Mouse (Mus musculus) midbrain, postnatal 0 days (tissue): ENCODE measurements around the gene Plekho2. TPM values are rescaled to one million over a fixed set of nuclear protein-coding genes. Genes with fewer than 3 reads are reported as not detected.

Experiments
- ATAC-seq: fragments of 200-750 bp; cut with Nextera tagmentation; 2 replicates; pipeline ENCODE4 v1.8.0; 2017; ENCODE audit warnings: moderate number of reproducible peaks, mild to moderate bottlenecking, moderate TSS enrichment, moderate library complexity; ENCODE audit not compliant: low FRiP score
- DNase-seq: peaks from one replicate; pipeline ENCODE4 v3.0.0-alpha.2; 2015; ENCODE audit warnings: low spot score
- H3K27ac ChIP-seq: fragments of 300-500 bp; sonication (generic); 2 replicates; pipeline ENCODE4 v1.5.1; 2014; ENCODE audit warnings: low read depth, mild to moderate bottlenecking, low read length, mixed read lengths
- H3K27me3 ChIP-seq: fragments of 300-500 bp; sonication (generic); 2 replicates; pipeline ENCODE4 v1.6.1; 2014; ENCODE audit warnings: low read length, control low read depth, mixed read lengths; ENCODE audit not compliant: insufficient read depth
- H3K36me3 ChIP-seq: fragments of 300-500 bp; sonication (generic); 2 replicates; pipeline ENCODE4 v1.6.1; 2014; ENCODE audit warnings: low read length, control low read depth, mixed read lengths; ENCODE audit not compliant: insufficient read depth
- H3K4me1 ChIP-seq: fragments of 300-500 bp; sonication (generic); 2 replicates; pipeline ENCODE4 v1.6.1; 2014; ENCODE audit warnings: mild to moderate bottlenecking, control low read depth, antibody characterized with exemption, low read length, mixed read lengths; ENCODE audit not compliant: insufficient read depth
- H3K4me2 ChIP-seq: fragments of 300-500 bp; sonication (generic); 2 replicates; pipeline ENCODE4 v1.6.1; 2014; ENCODE audit warnings: low read depth, mild to moderate bottlenecking, low read length, mixed read lengths; ENCODE audit not compliant: poor library complexity, severe bottlenecking
- H3K4me3 ChIP-seq: fragments of 300-500 bp; sonication (generic); 2 replicates; pipeline ENCODE4 v1.5.1; 2014; ENCODE audit warnings: low read depth, mild to moderate bottlenecking, low read length, moderate library complexity
- H3K9ac ChIP-seq: fragments of 300-500 bp; sonication (generic); replicated peaks from 2 replicates; pipeline ENCODE4 v1.6.1; 2014; ENCODE audit warnings: mild to moderate bottlenecking, low read length, moderate library complexity, mixed read lengths; ENCODE audit not compliant: poor library complexity, severe bottlenecking
- H3K9me3 ChIP-seq: fragments of 300-500 bp; sonication (generic); 2 replicates; pipeline ENCODE4 v1.6.1; 2016; ENCODE audit warnings: low read length, control low read depth
- CTCF ChIP-seq: IDR thresholded peaks from 2 replicates; pipeline ENCODE4 v1.5.1; 2016; ENCODE audit warnings: antibody characterized with exemption, mild to moderate bottlenecking
- WGBS: fragments of 180-500 bp; shearing (Covaris S2); extraction: QIAGEN DNeasy Blood & Tissue Kit; methylation state at CpG from one replicate; pipeline ENCODE4 v1.1.7; 2014; 5-methylcytosine and 5-hydroxymethylcytosine counted together
- polyA plus RNA-seq: library from polyadenylated mRNA; unstranded; fragments of >200 nt; fragmentation: Nextera tagmentation; extraction: Ambion mirVana; gene quantifications from 2 replicates; pipeline ENCODE4 v1.2.1, GENCODE M21; 2015
- total RNA-seq: library from RNA; depleted of rRNA; stranded (reverse); fragments of >200 nt; gene quantifications from 2 replicates; pipeline ENCODE4 v1.2.3, GENCODE M21; 2014

The Plekho2 gene
- total and polyA plus RNA-seq, 2 experiments from 2014 or later, result 3.1 to 9.0 TPM

DNA sequence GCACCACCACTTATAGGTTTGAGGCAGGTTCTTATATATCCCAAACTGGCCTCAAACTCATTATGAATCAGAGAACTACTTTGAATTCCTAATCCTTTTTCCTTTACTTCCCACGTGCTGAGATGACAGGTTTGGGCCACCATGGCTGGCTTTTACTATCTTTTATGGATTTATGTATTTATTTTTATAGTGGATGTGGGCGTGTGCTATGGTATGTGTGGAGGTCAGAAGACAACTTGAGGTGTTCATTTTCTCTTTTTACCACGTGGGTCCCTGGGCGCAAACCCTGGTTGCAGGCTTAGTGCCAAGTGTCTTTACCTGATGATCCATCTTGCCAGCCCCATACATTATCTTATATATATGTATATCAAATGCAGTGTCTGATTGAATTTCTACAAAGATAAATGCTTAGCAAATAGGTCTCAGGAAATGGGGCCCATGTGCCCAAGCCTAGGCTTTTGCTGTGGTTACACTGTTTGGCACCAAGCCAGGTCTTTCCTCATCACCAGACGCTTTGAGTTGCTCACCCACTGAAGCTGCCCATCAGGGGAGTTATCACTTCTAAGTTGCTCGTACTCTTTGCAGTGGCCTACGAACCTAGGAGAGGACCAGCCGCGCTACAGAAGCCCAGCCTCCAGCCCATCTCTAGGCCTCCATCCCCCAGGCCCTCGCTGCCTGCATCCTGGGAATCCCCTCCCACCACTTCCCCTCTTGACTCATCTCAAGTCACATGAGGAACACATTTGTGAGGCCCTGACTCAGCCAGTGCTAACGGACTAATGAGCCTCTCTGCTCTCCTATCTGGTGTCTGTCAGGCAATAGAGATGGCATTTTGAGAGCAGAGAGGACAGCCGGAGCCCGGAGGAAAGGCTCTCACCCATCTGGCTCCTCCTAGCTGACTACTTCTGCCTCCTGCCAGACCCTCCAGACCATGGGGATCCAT is 38.4 kb downstream of the Plekho2 start:
- Histone ChIP-seq H3K27me3 (no peaks in the 10 kb centered on the region), H3K9ac (no peak overlapping the region), H3K9me3 (no peaks in the 10 kb centered on the region), H3K4me1 (no peaks in the 10 kb centered on the region), H3K36me3 (no peaks in the 10 kb centered on the region), H3K4me2 (no peak overlapping the region), H3K4me3 (no peak overlapping the region), H3K27ac (no peak overlapping the region)
- ATAC-seq, result no peak
- DNase-seq, result peak; percentile 34
- 78% methylated on average over 13 of the region's 13 CpGs for WGBS
- no peak for TF ChIP-seq CTCF

GRCm38 (mm10) chr9:65539697-65540096 is 40.1 kb downstream of the Plekho2 start:
- no peaks in the 10 kb centered on the region for H3K4me1 ChIP-seq
- no peaks in the 10 kb centered on the region for H3K27me3 ChIP-seq
- H3K4me3 ChIP-seq, result no peak overlapping the region
- no peak for DNase-seq
- ATAC-seq, result no peak
- 81% methylated on average over 9 of the region's 9 CpGs for WGBS
- H3K9ac ChIP-seq, result no peak overlapping the region
- TF ChIP-seq CTCF, result no peak
- H3K27ac ChIP-seq, result no peak overlapping the region
- H3K9me3 ChIP-seq, result no peaks in the 10 kb centered on the region
- H3K36me3 ChIP-seq, result no peaks in the 10 kb centered on the region
- no peak overlapping the region for H3K4me2 ChIP-seq

GRCm38 (mm10) chr9:65537901-65538630 is 41.8 kb downstream of the Plekho2 start:
- DNase-seq (no peak), ATAC-seq (no peak)
- H3K4me3 ChIP-seq, result no peak overlapping the region
- no peak overlapping the region for H3K9ac ChIP-seq
- no peaks in the 10 kb centered on the region for H3K36me3 ChIP-seq
- no peaks in the 10 kb centered on the region for H3K9me3 ChIP-seq
- H3K27me3 ChIP-seq, result no peaks in the 10 kb centered on the region
- WGBS, result 92% methylated on average over 8 of the region's 8 CpGs
- no peaks in the 10 kb centered on the region for H3K4me1 ChIP-seq
- H3K27ac ChIP-seq, result no peak overlapping the region
- no peak overlapping the region for H3K4me2 ChIP-seq
- no peak for TF ChIP-seq CTCF

DNA sequence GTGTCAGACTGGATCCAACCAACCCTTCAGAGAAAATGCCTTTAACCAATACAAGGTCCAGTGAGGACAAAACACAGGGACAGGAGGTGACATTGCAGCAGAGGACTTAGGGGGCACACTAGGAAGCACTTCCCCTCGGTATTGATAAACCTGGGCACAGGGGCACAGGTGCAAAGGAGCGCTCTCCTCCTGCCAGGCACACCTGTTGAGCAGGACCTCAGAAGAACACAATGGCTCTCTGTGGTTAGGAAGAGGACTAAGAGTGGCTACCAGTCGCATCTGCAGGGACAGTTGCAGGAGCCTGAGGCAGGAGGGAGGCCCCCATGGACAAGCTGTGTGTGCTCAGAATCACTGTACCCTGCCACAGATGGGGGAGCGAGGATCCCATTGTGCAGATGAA is 43.3 kb downstream of the Plekho2 start:
- ATAC-seq (no peak), DNase-seq (no peak)
- no peaks in the 10 kb centered on the region for H3K27me3 ChIP-seq
- H3K9ac ChIP-seq, result no peak overlapping the region
- WGBS, result 74% methylated on average over 4 of the region's 4 CpGs
- no peak overlapping the region for H3K27ac ChIP-seq
- no peak overlapping the region for H3K4me2 ChIP-seq
- H3K4me1 ChIP-seq, result no peaks in the 10 kb centered on the region
- H3K9me3 ChIP-seq, result no peaks in the 10 kb centered on the region
- no peak for TF ChIP-seq CTCF
- H3K4me3 ChIP-seq, result no peak overlapping the region
- no peaks in the 10 kb centered on the region for H3K36me3 ChIP-seq

DNA sequence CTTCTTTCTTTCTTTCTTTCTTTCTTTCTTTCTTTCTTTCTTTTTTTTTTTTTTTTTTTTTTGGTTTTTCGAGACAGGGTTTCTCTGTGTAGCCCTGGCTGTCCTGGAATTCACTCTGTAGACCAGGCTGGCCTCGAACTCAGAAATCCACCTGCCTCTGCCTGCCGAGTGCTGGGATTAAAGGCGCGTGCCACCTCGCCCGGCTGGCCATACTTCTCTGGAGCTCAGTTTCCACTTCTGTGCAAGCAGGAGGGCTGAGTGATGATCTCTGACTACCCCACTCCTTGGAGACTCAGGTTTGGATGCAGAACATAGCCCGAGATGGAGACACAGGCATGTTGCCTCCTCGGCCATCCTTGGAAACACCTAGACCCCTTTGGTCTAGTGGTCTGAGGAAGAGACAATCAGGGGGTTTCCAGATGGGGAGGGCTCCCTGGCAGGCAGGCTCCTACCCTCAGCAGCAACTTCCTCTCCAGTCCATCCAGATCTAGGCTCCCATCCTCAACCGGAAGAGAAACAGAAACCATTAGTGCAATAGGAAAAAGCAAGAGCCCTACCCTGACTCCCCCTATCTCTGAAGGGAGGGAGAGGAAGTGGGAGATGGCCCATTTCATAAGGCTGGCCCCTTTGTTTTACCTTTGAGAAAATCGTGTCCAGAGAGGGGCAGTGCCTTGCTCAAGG is 43.9 kb downstream of the Plekho2 start:
- WGBS, result 88% methylated on average over 10 of the region's 11 CpGs
- H3K36me3 ChIP-seq, result no peaks in the 10 kb centered on the region
- ATAC-seq, result no peak
- H3K4me1 ChIP-seq, result no peaks in the 10 kb centered on the region
- H3K4me3 ChIP-seq, result no peak overlapping the region
- H3K27ac ChIP-seq, result no peak overlapping the region
- H3K9ac ChIP-seq, result no peak overlapping the region
- no peaks in the 10 kb centered on the region for H3K27me3 ChIP-seq
- no peaks in the 10 kb centered on the region for H3K9me3 ChIP-seq
- H3K4me2 ChIP-seq, result no peak overlapping the region
- DNase-seq, result no peak
- TF ChIP-seq CTCF, result no peak
